Mouse (Mus musculus) cerebellum, adult 2 months (tissue): ENCODE measurements at regions not wholly inside any gene's neighbourhood (a gene's known extent, or its start where the extent isn't known, plus 50 kb on each side); places are given as distances from the start of the nearest gene placed in this dataset.

Source experiments
- CTCF ChIP-seq: fragments of 200-500 bp; IDR thresholded peaks from 2 replicates; pipeline ENCODE4 v1.5.1; 2011; ENCODE audit warnings: low read depth, mild to moderate bottlenecking, control low read depth, low read length, moderate library complexity, borderline replicate concordance; ENCODE audit not compliant: insufficient read depth
- POLR2A ChIP-seq: fragments of 200-500 bp; IDR thresholded peaks from 2 replicates; pipeline ENCODE4 v1.6.1; 2011; ENCODE audit warnings: low read length, control low read depth, borderline replicate concordance; ENCODE audit not compliant: insufficient read depth

- TF ChIP-seq CTCF (no peak), POLR2A (no peak)
Observed at GRCm38 (mm10) chr11:24426995-24427883, 349.4 kb downstream of the Bcl11a start.
